Mouse (Mus musculus): Measurements from ENCODE around the gene Fzd1. TPM values are rescaled to one million over a fixed set of nuclear protein-coding genes. Genes with fewer than 3 reads are reported as not detected.

The Fzd1 gene
- total RNA-seq (2021), result 10 to 100 TPM in 1 of 2 experiments, 1 to 10 TPM in 1; 8.9 to 10.8 TPM

- intact Hi-C loops (cut with DNase I), result loop anchor here (5.0 to 10.0 kb wide), 4 partner anchors 159 to 627 kb away; partner anchors contain the start of gene Mterf1b
Observed at GRCm38 (mm10) chr5:4757902-4758301, at the start of gene Fzd1. Gene Fzd1, minus strand, starts transcription at chr5:4758035.

GRCm38 (mm10) chr5:4805228-4805627, 47.4 kb upstream of the Fzd1 start:
- intact Hi-C loops (cut with DNase I), result no loop called here

More at GRCm38 (mm10) chr5:4757902-4758301, at the start of gene Fzd1:
- peak; percentile 87 to 92 for DNase-seq

GRCm38 (mm10) chr5:4803708-4804107, 45.9 kb upstream of the Fzd1 start:
- no peak for DNase-seq
- intact Hi-C loops (cut with DNase I), result no loop called here

More at GRCm38 (mm10) chr5:4805228-4805627, 47.4 kb upstream of the Fzd1 start:
- DNase-seq, result no peak

GRCm38 (mm10) chr5:4801971-4802370, 44.1 kb upstream of the Fzd1 start:
- intact Hi-C loops (cut with DNase I), result no loop called here
- DNase-seq, result no peak

- no peak for DNase-seq
- intact Hi-C loops (cut with DNase I), result no loop called here
Observed at GRCm38 (mm10) chr5:4801096-4801850, 43.4 kb upstream of the Fzd1 start.

- intact Hi-C loops (cut with DNase I), result no loop called here
Observed at GRCm38 (mm10) chr5:4791219-4791618, 33.4 kb upstream of the Fzd1 start.

GRCm38 (mm10) chr5:4790265-4790664, 32.4 kb upstream of the Fzd1 start:
- intact Hi-C loops (cut with DNase I), result no loop called here
- no peak for DNase-seq

More at GRCm38 (mm10) chr5:4791219-4791618, 33.4 kb upstream of the Fzd1 start:
- DNase-seq, result no peak

- intact Hi-C loops (cut with DNase I), result no loop called here
- no peak for DNase-seq
Observed at GRCm38 (mm10) chr5:4788484-4788883, 30.6 kb upstream of the Fzd1 start.

GRCm38 (mm10) chr5:4786816-4787215, 29.0 kb upstream of the Fzd1 start:
- DNase-seq, result no peak
- intact Hi-C loops (cut with DNase I), result no loop called here

GRCm38 (mm10) chr5:4778274-4778673, 20.4 kb upstream of the Fzd1 start:
- DNase-seq, result no peak
- intact Hi-C loops (cut with DNase I), result loop anchor here (5.0 kb wide), 1 partner anchor 74 kb away; no protein-coding TSS in a partner anchor

GRCm38 (mm10) chr5:4776495-4776894, 18.7 kb upstream of the Fzd1 start:
- no peak for DNase-seq
- intact Hi-C loops (cut with DNase I), result loop anchor here (5.0 kb wide), 1 partner anchor 76 kb away; no protein-coding TSS in a partner anchor

GRCm38 (mm10) chr5:4773090-4773772, 15.4 kb upstream of the Fzd1 start:
- intact Hi-C loops (cut with DNase I), result loop anchor here (5.0 kb wide), 1 partner anchor 139 kb away; no protein-coding TSS in a partner anchor
- DNase-seq, result no peak

GRCm38 (mm10) chr5:4770609-4771008, 12.8 kb upstream of the Fzd1 start:
- intact Hi-C loops (cut with DNase I), result loop anchor here (5.0 kb wide), 1 partner anchor 142 kb away; no protein-coding TSS in a partner anchor
- no peak for DNase-seq

GRCm38 (mm10) chr5:4767896-4768295, 10.1 kb upstream of the Fzd1 start:
- intact Hi-C loops (cut with DNase I), result no loop called here

GRCm38 (mm10) chr5:4766719-4767118, 8.9 kb upstream of the Fzd1 start:
- intact Hi-C loops (cut with DNase I), result no loop called here
- no peak for DNase-seq

More at GRCm38 (mm10) chr5:4767896-4768295, 10.1 kb upstream of the Fzd1 start:
- DNase-seq, result no peak

GRCm38 (mm10) chr5:4761891-4762290, 4.1 kb upstream of the Fzd1 start:
- no peak for DNase-seq
- intact Hi-C loops (cut with DNase I), result no loop called here

GRCm38 (mm10) chr5:4758331-4759080, 671 bp upstream of the Fzd1 start:
- intact Hi-C loops (cut with DNase I), result loop anchor here (5.0 to 10.0 kb wide), 4 partner anchors 159 to 626 kb away; partner anchors contain the start of gene Mterf1b
- no peak for DNase-seq

GRCm38 (mm10) chr5:4756871-4757711, 744 bp downstream of the Fzd1 start:
- peak; percentile 68 to 75 for DNase-seq
- intact Hi-C loops (cut with DNase I), result loop anchor here (5.0 to 10.0 kb wide), 4 partner anchors 160 to 628 kb away; partner anchors contain the start of gene Mterf1b

GRCm38 (mm10) chr5:4756001-4756681, 1.7 kb downstream of the Fzd1 start:
- peak; percentile 11 to 18 for DNase-seq
- intact Hi-C loops (cut with DNase I), result loop anchor here (5.0 to 10.0 kb wide), 4 partner anchors 161 to 629 kb away; partner anchors contain the start of gene Mterf1b

Data from heart, postnatal 36 days (tissue).